Mouse (Mus musculus) cerebellum, adult 2 months (tissue): ENCODE data around the gene Pgd. TPM values are rescaled to one million over a fixed set of nuclear protein-coding genes. Genes with fewer than 3 reads are reported as not detected.

ENCODE experiments used
- DNase-seq, 2 experiments: peaks; one replicate each; pipeline ENCODE4 v3.0.0; 2021
- H3K27ac ChIP-seq: fragments of 200-500 bp; 2 replicates; pipeline ENCODE4 v1.5.1; 2012; ENCODE audit warnings: low read length, control low read depth, inconsistent platforms; ENCODE audit not compliant: insufficient read depth
- H3K27me3 ChIP-seq: fragments of 200-500 bp; 2 replicates; pipeline ENCODE4 v1.6.1; 2012; ENCODE audit warnings: inconsistent platforms, mild to moderate bottlenecking, low read length, moderate library complexity; ENCODE audit not compliant: control insufficient read depth, insufficient read depth
- H3K4me1 ChIP-seq: fragments of 200-500 bp; 2 replicates; pipeline ENCODE4 v1.6.1; 2011; ENCODE audit warnings: low read length; ENCODE audit not compliant: control insufficient read depth, insufficient read depth
- H3K4me3 ChIP-seq: fragments of 200-500 bp; replicated peaks from 2 replicates; pipeline ENCODE3; 2011; ENCODE audit warnings: mild to moderate bottlenecking, low read depth, low read length, control low read depth; ENCODE audit not compliant: insufficient read depth
- CTCF ChIP-seq: fragments of 200-500 bp; IDR thresholded peaks from 2 replicates; pipeline ENCODE4 v1.5.1; 2011; ENCODE audit warnings: low read depth, mild to moderate bottlenecking, control low read depth, low read length, moderate library complexity, borderline replicate concordance; ENCODE audit not compliant: insufficient read depth
- POLR2A ChIP-seq: fragments of 200-500 bp; IDR thresholded peaks from 2 replicates; pipeline ENCODE4 v1.6.1; 2011; ENCODE audit warnings: low read length, control low read depth, borderline replicate concordance; ENCODE audit not compliant: insufficient read depth
- WGBS: fragments of 180-500 bp; shearing (Covaris S2); methylation state at CpG from one replicate; pipeline ENCODE4 v1.1.7; 2018; 5-methylcytosine and 5-hydroxymethylcytosine counted together
- polyA plus RNA-seq: library from polyadenylated mRNA; depleted of rRNA; stranded (reverse); fragments of >200 nt; gene quantifications from 2 replicates; pipeline ENCODE4 v1.2.3, GENCODE M21; 2012

Gene Pgd
- polyA plus RNA-seq, 1 experiment, result 52.3 TPM

DNA sequence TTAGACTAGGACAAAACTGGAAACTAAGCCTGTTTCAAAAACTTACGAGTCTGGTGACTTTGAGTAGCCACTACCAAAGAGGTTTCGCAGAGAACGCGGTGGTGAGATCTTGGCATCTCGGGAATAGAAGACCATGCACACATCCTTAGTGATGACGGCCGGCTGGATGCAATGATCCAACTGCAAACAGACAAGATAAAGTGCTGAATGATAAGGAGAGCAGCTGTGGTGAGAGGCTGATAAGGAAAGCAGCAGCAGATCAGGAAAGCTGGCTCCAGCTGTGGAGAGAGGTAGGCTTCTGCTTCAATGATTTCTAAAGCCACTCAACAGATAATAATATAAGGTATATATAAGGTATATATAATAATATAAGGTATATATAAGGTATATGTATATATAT, 24.5 kb upstream of the Pgd start:
- WGBS, result 96% methylated on average over 7 of the region's 7 CpGs
- Histone ChIP-seq H3K27ac (no peak overlapping the region), H3K4me3 (no peak overlapping the region), H3K4me1 (no peaks in the 10 kb centered on the region), H3K27me3 (no peaks in the 10 kb centered on the region)
- TF ChIP-seq CTCF (no peak), POLR2A (no peak)
- no peak for DNase-seq

DNA sequence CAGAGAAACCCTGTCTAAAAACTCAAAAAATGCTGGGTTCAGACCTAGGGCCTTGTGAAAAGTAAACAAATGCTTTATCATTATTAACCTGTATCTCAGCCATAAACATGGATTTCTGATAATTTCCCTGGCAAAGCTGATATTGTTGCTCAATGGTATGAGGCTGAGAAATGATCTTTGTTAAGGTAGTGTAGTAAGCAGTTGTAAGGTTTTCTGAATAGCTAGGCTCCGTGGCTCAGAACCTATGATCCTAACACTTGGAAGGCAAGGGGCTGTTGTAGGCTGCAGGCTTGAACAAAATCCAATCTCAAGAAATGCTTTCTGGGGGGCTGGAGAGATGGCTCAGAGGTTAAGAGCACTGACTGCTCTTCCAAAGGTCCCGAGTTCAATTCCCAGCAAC, 22.0 kb upstream of the Pgd start:
- WGBS, result 91% methylated on average over 2 of the region's 2 CpGs

DNA sequence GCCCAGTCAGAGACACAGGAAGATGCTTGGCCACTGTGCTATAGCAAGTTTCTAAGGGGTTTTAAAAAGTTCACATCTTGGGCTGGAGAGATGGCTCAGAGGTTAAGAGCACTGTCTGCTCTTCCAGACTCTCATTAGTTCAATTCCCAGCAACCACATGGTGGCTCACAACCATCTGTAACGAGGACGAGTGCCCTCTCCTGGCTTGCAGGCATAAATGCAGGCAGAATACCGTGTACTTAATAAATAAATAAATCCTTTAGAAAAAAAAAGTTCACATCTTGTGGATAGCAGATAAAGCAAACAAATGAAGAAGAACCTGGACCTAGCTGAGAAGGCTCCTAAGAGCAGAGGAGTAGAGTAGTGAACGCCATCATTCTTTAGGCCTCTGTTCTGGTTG, 16.2 kb upstream of the Pgd start:
- Histone ChIP-seq H3K27me3 (no peaks in the 10 kb centered on the region), H3K27ac (no peak overlapping the region), H3K4me1 (no peaks in the 10 kb centered on the region), H3K4me3 (no peak overlapping the region)
- TF ChIP-seq POLR2A, result no peak
- peak; percentile 52; the same call in 1 of the 2 replicates for TF ChIP-seq CTCF
- no peak for DNase-seq
- 52% methylated on average over 4 of the region's 4 CpGs for WGBS

More for the DNA sequence above, 22.0 kb upstream of the Pgd start:
- H3K27ac ChIP-seq, result no peak overlapping the region
- no peaks in the 10 kb centered on the region for H3K27me3 ChIP-seq
- TF ChIP-seq POLR2A (no peak), CTCF (no peak)
- no peaks in the 10 kb centered on the region for H3K4me1 ChIP-seq
- H3K4me3 ChIP-seq, result no peak overlapping the region
- DNase-seq, result no peak

DNA sequence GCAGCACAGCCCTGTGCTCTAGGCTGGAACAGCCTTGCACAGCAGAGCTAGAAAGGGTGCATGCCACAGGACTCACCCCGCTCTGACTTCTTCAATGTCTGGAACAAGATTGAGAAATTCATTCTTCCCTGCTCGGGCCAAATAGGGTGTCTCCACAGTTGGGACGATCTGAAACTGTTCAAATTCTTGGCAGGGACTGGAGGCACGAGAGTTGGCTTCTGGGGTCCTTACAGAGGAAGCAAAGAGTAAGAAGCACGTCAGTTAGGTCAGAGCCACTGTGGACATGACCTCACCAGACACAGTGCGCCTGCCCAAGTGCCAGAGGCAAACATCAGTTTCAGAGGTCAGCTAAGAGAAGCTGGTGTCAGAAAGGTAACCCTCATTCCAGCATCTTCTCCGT, 15.6 kb upstream of the Pgd start:
- Histone ChIP-seq H3K27ac (no peak overlapping the region), H3K27me3 (no peaks in the 10 kb centered on the region), H3K4me1 (no peaks in the 10 kb centered on the region), H3K4me3 (no peak overlapping the region)
- TF ChIP-seq CTCF (no peak), POLR2A (no peak)
- no peak for DNase-seq
- 83% methylated on average over 7 of the region's 7 CpGs for WGBS

DNA sequence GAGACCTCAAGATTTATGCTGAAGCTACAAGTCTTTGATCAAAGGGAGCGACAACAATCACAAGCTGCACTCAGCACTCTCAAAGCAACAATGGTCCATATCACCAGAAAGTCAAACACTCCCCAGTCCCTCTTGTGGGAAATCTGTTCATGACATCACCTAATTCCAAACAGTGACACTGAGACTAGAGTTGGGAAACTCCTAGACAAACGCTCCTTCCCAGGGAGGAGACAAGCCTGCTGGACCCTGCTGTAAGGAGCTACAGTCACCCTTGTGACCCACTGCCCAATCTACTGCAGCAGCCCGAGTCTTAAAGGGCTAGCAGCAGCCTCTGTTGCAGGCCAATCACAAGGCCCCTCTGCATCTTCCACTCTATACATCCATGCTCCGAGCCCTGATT, 13.0 kb upstream of the Pgd start:
- no peak for DNase-seq
- 68% methylated on average over 4 of the region's 4 CpGs for WGBS
- no peaks in the 10 kb centered on the region for H3K4me1 ChIP-seq
- H3K27me3 ChIP-seq, result no peaks in the 10 kb centered on the region
- H3K4me3 ChIP-seq, result no peak overlapping the region
- no peak overlapping the region for H3K27ac ChIP-seq
- TF ChIP-seq CTCF (no peak), POLR2A (no peak)

DNA sequence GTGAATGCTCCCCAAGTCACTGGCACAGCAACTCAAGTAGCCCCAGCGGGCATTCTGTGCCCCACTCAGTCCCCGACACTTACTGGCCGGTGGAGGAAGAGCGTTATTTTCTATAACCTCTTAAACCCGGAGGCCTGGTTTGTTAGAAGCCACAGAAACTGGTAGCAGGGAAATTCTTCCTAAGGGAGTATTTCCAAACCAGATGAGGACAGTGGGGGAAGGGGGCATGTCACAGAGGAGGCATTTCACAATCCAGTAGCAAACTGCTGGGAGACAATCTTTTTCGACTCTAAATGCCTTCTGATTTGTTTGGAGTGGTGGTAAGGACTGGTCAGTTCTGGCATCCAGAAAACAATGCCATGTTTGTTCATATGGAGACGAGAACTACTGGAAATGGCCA, 12.6 kb upstream of the Pgd start:
- no peak for TF ChIP-seq CTCF
- no peak for TF ChIP-seq POLR2A
- Histone ChIP-seq H3K27ac (no peak overlapping the region), H3K4me3 (no peak overlapping the region), H3K4me1 (no peaks in the 10 kb centered on the region), H3K27me3 (no peaks in the 10 kb centered on the region)
- 80% methylated on average over 7 of the region's 7 CpGs for WGBS
- DNase-seq, result no peak

DNA sequence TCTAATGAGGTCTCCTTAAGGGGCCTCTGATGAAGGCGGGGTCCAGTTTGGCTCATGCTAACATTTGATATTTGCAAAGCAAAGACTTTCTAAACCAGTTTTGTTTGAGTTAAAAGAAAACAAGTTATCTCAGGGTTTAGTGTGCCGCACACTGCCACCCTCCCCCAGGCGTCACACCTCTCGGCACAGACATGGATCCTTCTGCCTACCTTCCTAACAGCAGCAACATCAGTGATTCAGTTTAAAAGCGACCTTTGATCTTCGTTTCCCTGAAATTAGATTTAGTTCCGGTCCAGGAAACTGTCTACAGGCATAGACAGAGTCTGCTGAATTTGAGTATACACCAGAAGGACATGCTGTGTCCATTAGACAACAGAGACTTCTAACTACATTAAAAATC, 11.8 kb upstream of the Pgd start:
- TF ChIP-seq POLR2A, result no peak
- TF ChIP-seq CTCF, result no peak
- WGBS, result 69% methylated on average over 7 of the region's 7 CpGs
- H3K4me1 ChIP-seq, result no peaks in the 10 kb centered on the region
- H3K27me3 ChIP-seq, result no peaks in the 10 kb centered on the region
- H3K4me3 ChIP-seq, result no peak overlapping the region
- H3K27ac ChIP-seq, result no peak overlapping the region
- DNase-seq, result no peak

DNA sequence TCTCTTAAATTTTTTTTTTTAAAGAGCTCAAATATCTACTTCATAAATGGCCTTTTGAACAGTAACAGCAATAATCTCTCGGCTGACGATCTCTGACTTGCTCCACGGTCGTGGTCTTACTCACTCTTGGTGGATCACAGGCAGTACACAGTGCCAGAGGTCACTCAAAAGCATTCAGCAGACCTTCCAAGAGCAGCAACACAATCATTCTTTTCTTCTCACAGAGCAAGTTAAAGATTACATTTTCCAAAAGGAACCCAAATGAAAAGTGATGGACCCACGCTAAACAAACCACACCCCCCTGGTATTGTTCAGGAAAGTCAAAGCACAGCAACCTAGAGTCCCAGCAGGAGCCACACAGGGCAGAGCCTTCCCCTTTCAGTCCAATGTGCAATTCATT, 10.5 kb upstream of the Pgd start:
- Histone ChIP-seq H3K27me3 (no peaks in the 10 kb centered on the region), H3K27ac (no peak overlapping the region), H3K4me3 (no peak overlapping the region), H3K4me1 (no peaks in the 10 kb centered on the region; the same call in 1 of the 2 replicates)
- WGBS, result 52% methylated on average over 5 of the region's 5 CpGs
- TF ChIP-seq CTCF (no peak), POLR2A (no peak)
- DNase-seq, result no peak

DNA sequence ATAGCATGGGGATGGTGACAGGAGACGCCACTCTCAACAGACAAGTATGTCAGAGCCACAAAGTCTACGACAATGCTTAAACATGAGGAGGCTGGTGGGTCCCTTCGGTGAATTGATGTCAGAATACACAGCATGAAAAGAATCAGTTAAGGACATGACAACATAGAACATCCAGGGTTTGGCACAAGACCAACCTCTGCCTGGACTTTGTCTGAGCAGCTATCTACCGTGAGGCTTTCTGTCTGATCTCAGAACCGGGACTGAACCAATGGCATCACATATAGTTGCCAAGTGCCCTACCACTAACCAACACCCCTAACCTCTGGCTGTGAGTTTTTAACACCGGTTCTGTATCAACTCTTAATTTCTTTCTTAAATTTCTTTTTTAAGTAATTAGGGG, 10.1 kb upstream of the Pgd start:
- Histone ChIP-seq H3K27me3 (no peaks in the 10 kb centered on the region), H3K27ac (no peak overlapping the region), H3K4me3 (no peak overlapping the region), H3K4me1 (no peaks in the 10 kb centered on the region; the same call in 1 of the 2 replicates)
- 40% methylated on average over 6 of the region's 6 CpGs for WGBS
- DNase-seq, result no peak
- TF ChIP-seq CTCF (no peak), POLR2A (no peak)
